Mouse (Mus musculus): Measurements from ENCODE around the gene Kif21a. TPM values are rescaled to one million over a fixed set of nuclear protein-coding genes. Genes with fewer than 3 reads are reported as not detected.

The Kif21a gene
- polyA plus RNA-seq, 1 experiment from 2014 or later: 44.7 TPM

- no peak overlapping the region for H3K4me2 ChIP-seq (ENCODE audit: low read length)
- 12% methylated on average over 4 of the region's 4 CpGs for WGBS
- H3K4me1 ChIP-seq (ENCODE audit: control insufficient read depth, insufficient read depth, low read length): peaks cover 36% of the 10 kb centered on the region
- no peak overlapping the region for H3K9ac ChIP-seq (ENCODE audit: low read depth, low read length)
- no peak for ATAC-seq
- no peaks in the 10 kb centered on the region for H3K9me3 ChIP-seq (replicated peaks; ENCODE audit: control insufficient read depth, low read length, poor library complexity, severe bottlenecking)
- H3K27me3 ChIP-seq (ENCODE audit: control insufficient read depth, insufficient read depth, low read depth, low read length): no peaks in the 10 kb centered on the region
- no peaks in the 10 kb centered on the region for H3K36me3 ChIP-seq (ENCODE audit: control insufficient read depth, insufficient read depth, low read length)
- H3K27ac ChIP-seq (ENCODE audit: low read length): no peak overlapping the region
- no peak overlapping the region for H3K4me3 ChIP-seq (ENCODE audit: low read depth, low read length)
Observed at GRCm38 (mm10) chr15:91010218-91010617, 39.5 kb downstream of the Kif21a start.

DNA sequence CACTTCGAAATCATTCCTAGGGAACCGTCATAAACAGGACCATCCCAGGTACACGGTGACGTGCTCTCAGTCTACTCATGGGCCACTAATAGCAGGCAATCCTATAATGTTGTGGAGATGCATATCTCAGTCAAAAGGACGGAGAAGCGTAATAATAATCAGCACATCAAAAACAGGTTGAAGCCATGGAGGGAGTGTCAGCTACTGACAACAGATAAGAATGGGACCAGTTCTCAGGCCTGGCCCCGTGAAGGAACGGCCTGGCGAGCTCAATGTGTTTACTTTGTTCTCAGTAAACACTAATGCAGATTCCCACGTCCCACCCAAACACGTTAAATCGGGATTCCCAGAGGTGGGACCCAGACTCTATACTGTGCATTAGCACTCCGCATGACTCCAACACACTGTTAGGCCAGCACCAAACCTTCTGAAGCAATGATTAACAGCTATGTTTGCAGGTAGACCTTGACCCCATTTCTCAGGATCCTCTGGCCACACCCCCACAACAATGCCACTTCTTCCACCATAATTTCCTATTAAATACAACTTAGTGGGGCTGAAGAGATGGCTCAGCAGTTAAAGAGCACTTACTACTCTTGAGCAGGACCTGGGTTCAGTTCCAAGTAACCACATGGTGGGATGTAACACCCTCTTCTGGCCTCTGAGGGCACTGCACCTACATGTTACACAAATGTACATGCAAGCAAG, 42.5 kb downstream of the Kif21a start:
- Histone ChIP-seq H3K4me2 (ENCODE audit: low read length) (no peak overlapping the region), H3K4me3 (ENCODE audit: low read depth, low read length) (no peak overlapping the region), H3K9ac (ENCODE audit: low read depth, low read length) (no peak overlapping the region), H3K4me1 (ENCODE audit: control insufficient read depth, insufficient read depth, low read length) (peaks cover 17% of the 10 kb centered on the region), H3K27me3 (ENCODE audit: control insufficient read depth, insufficient read depth, low read depth, low read length) (no peaks in the 10 kb centered on the region), H3K9me3 (replicated peaks; ENCODE audit: control insufficient read depth, low read length, poor library complexity, severe bottlenecking) (no peaks in the 10 kb centered on the region), H3K27ac (ENCODE audit: low read length) (no peak overlapping the region), H3K36me3 (ENCODE audit: control insufficient read depth, insufficient read depth, low read length) (no peaks in the 10 kb centered on the region)
- ATAC-seq: no peak
- 88% methylated on average over 13 of the region's 13 CpGs for WGBS

DNA sequence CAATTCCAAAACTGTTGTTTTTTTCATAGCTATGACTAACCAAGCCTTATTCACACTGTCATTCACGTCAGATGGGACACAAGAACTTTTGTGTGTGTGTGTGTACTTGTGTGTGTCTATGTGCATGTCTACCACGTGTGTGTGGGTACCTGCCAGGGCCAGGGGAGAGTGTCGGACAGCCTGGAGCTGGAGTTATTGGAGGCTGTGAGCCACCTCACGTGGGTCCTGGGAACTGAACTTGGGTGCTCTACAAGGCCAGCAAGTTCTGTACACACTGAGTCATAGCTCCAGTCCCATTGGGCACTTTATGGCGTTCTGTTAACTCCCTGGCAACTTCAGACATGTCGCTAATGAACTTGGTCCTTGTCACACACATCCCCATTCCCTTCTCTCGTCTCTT, 45.0 kb downstream of the Kif21a start:
- no peaks in the 10 kb centered on the region for H3K36me3 ChIP-seq (ENCODE audit: control insufficient read depth, insufficient read depth, low read length)
- no peak overlapping the region for H3K27ac ChIP-seq (ENCODE audit: low read length)
- H3K9me3 ChIP-seq (replicated peaks; ENCODE audit: control insufficient read depth, low read length, poor library complexity, severe bottlenecking): no peaks in the 10 kb centered on the region
- H3K4me3 ChIP-seq (ENCODE audit: low read depth, low read length): no peak overlapping the region
- H3K4me2 ChIP-seq (ENCODE audit: low read length): no peak overlapping the region
- no peak overlapping the region for H3K9ac ChIP-seq (ENCODE audit: low read depth, low read length)
- 85% methylated on average over 7 of the region's 7 CpGs for WGBS
- peaks cover 15% of the 10 kb centered on the region for H3K4me1 ChIP-seq (ENCODE audit: control insufficient read depth, insufficient read depth, low read length)
- ATAC-seq: no peak
- H3K27me3 ChIP-seq (ENCODE audit: control insufficient read depth, insufficient read depth, low read depth, low read length): no peaks in the 10 kb centered on the region

DNA sequence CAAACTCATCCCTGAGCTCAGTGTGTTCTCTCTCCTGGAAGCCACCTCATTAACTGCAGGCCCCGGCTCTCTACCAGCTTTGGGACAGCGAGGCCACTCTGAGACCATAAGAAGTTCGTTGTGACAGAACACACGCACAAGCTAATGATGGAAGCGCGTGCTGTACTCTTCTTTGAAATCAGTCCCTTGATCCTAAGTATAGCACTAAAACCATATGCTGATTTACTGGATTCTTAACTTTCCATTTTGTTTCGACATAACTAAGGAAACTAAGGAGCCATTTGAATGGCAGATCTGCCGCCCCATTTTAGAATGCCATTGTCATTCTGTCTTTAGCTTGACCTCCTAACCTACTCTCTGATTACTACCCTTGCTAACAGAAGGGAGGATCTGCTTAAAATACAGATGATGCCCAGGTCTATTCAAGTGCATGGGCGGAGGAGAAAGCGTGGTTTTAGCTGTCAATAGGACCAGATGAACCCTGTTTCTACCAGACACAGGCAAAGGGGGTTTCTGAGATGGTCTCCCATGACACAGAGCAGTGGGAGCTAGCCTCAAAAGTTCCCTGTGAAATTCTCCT, 48.6 kb downstream of the Kif21a start:
- WGBS: 26% methylated on average over 10 of the region's 10 CpGs
- peaks cover 15% of the 10 kb centered on the region for H3K4me1 ChIP-seq (ENCODE audit: control insufficient read depth, insufficient read depth, low read length)
- no peaks in the 10 kb centered on the region for H3K9me3 ChIP-seq (replicated peaks; ENCODE audit: control insufficient read depth, low read length, poor library complexity, severe bottlenecking)
- no peak overlapping the region for H3K9ac ChIP-seq (ENCODE audit: low read depth, low read length)
- ATAC-seq: no peak
- no peak overlapping the region for H3K27ac ChIP-seq (ENCODE audit: low read length)
- H3K27me3 ChIP-seq (ENCODE audit: control insufficient read depth, insufficient read depth, low read depth, low read length): no peaks in the 10 kb centered on the region
- H3K4me2 ChIP-seq (ENCODE audit: low read length): no peak overlapping the region
- no peak overlapping the region for H3K4me3 ChIP-seq (ENCODE audit: low read depth, low read length)
- H3K36me3 ChIP-seq (ENCODE audit: control insufficient read depth, insufficient read depth, low read length): no peaks in the 10 kb centered on the region

- H3K27me3 ChIP-seq (ENCODE audit: control insufficient read depth, insufficient read depth, low read depth, low read length): no peaks in the 10 kb centered on the region
- no peak overlapping the region for H3K4me3 ChIP-seq (ENCODE audit: low read depth, low read length)
- peak overlapping the region; percentile 36 for H3K4me2 ChIP-seq (ENCODE audit: low read length)
- peaks cover 15% of the 10 kb centered on the region for H3K4me1 ChIP-seq (ENCODE audit: control insufficient read depth, insufficient read depth, low read length)
- no peak for ATAC-seq
- no peak overlapping the region for H3K27ac ChIP-seq (ENCODE audit: low read length)
- no peaks in the 10 kb centered on the region for H3K36me3 ChIP-seq (ENCODE audit: control insufficient read depth, insufficient read depth, low read length)
- WGBS: 22% methylated on average over 21 of the region's 21 CpGs
- no peak overlapping the region for H3K9ac ChIP-seq (ENCODE audit: low read depth, low read length)
- no peaks in the 10 kb centered on the region for H3K9me3 ChIP-seq (replicated peaks; ENCODE audit: control insufficient read depth, low read length, poor library complexity, severe bottlenecking)
Observed at GRCm38 (mm10) chr15:91000280-91001036, 49.3 kb downstream of the Kif21a start.

GRCm38 (mm10) chr15:90992871-90993270, 56.9 kb downstream of the Kif21a start:
- WGBS: 70% methylated on average over 2 of the region's 2 CpGs
- Histone ChIP-seq H3K4me2 (ENCODE audit: low read length) (no peak overlapping the region), H3K4me1 (ENCODE audit: control insufficient read depth, insufficient read depth, low read length) (no peaks in the 10 kb centered on the region; the same call in 1 of the 2 replicates), H3K27ac (ENCODE audit: low read length) (no peak overlapping the region), H3K27me3 (ENCODE audit: control insufficient read depth, insufficient read depth, low read depth, low read length) (no peaks in the 10 kb centered on the region), H3K4me3 (ENCODE audit: low read depth, low read length) (no peak overlapping the region), H3K36me3 (ENCODE audit: control insufficient read depth, insufficient read depth, low read length) (peaks cover 9% of the 10 kb centered on the region; the same call in 1 of the 2 replicates), H3K9ac (ENCODE audit: low read depth, low read length) (no peak overlapping the region), H3K9me3 (replicated peaks; ENCODE audit: control insufficient read depth, low read length, poor library complexity, severe bottlenecking) (no peaks in the 10 kb centered on the region)
- no peak for ATAC-seq

DNA sequence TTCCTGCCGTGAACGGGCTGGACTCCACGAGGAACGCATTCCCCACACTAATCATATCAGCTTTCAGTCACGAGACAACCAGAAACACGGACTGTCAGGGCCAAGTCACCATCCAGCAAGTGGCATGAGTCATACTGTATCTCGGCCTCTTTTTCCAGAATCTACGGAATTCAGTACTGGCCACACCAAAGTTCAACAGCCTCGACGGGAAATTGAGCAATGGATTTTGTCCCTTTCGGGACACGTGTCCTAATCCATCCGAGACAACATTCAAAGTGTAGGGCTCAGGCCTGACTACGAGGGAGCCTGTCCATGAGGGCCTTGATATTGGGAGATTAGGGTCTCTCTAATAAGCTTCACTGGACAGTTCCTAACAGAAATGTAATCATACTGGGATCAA, 57.4 kb downstream of the Kif21a start:
- Histone ChIP-seq H3K9me3 (replicated peaks; ENCODE audit: control insufficient read depth, low read length, poor library complexity, severe bottlenecking) (no peaks in the 10 kb centered on the region), H3K9ac (ENCODE audit: low read depth, low read length) (no peak overlapping the region), H3K4me3 (ENCODE audit: low read depth, low read length) (no peak overlapping the region), H3K27me3 (ENCODE audit: control insufficient read depth, insufficient read depth, low read depth, low read length) (no peaks in the 10 kb centered on the region), H3K4me2 (ENCODE audit: low read length) (no peak overlapping the region), H3K36me3 (ENCODE audit: control insufficient read depth, insufficient read depth, low read length) (peaks cover 12% of the 10 kb centered on the region; the same call in 1 of the 2 replicates), H3K4me1 (ENCODE audit: control insufficient read depth, insufficient read depth, low read length) (no peaks in the 10 kb centered on the region), H3K27ac (ENCODE audit: low read length) (no peak overlapping the region)
- 89% methylated on average over 14 of the region's 14 CpGs for WGBS
- ATAC-seq: no peak

DNA sequence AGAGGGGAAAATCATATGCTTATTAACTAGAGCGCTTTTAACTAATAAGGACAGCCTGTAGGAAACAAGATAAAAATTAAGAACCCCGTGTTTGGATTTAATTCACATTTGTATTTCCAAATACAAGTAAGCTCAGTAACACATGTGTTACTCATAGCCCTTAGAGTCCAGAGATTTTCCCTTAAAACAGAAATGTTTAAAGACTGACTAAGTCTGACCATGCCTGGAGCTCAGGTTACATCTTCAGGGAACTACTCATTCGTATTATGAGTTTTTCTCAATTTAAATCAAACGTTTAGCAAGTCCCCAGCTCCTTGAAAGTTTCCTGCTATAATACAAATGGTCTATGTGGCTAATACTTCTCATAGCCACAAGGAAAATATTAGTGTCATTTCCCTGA, 57.9 kb downstream of the Kif21a start:
- Histone ChIP-seq H3K4me2 (ENCODE audit: low read length) (no peak overlapping the region), H3K9ac (ENCODE audit: low read depth, low read length) (no peak overlapping the region), H3K4me3 (ENCODE audit: low read depth, low read length) (no peak overlapping the region), H3K27me3 (ENCODE audit: control insufficient read depth, insufficient read depth, low read depth, low read length) (no peaks in the 10 kb centered on the region), H3K27ac (ENCODE audit: low read length) (no peak overlapping the region), H3K36me3 (ENCODE audit: control insufficient read depth, insufficient read depth, low read length) (peaks cover 16% of the 10 kb centered on the region; the same call in 1 of the 2 replicates), H3K4me1 (ENCODE audit: control insufficient read depth, insufficient read depth, low read length) (no peaks in the 10 kb centered on the region), H3K9me3 (replicated peaks; ENCODE audit: control insufficient read depth, low read length, poor library complexity, severe bottlenecking) (no peaks in the 10 kb centered on the region)
- ATAC-seq: no peak
- WGBS: 84% methylated on average over 4 of the region's 4 CpGs

DNA sequence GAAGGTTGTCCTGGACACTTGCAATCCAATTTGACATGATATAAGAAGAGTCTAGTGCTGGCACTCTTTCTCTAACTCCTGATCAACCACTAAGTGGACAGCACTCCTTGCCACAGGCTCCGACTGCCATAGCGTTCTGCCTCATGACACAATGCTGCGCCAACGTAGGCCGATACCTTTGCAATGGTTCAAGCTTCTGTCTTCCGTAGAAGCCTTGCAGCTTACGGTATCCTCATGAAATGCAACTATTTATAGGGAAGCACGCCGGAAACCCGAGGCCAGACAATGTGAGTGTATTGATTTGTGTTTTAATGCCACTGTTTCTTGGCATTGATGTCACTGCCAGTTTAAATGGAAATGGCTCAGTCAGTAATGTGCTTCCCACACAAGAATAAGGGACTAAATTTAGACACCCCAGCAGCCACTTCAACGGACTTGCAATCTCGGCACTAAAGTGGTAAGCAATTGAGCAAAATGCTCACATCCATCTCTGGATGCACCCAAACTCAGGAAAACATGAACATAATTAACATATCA, 62.0 kb downstream of the Kif21a start:
- peaks cover 19% of the 10 kb centered on the region for H3K36me3 ChIP-seq (ENCODE audit: control insufficient read depth, insufficient read depth, low read length)

More for the DNA sequence above, 62.0 kb downstream of the Kif21a start:
- WGBS: 93% methylated on average over 12 of the region's 12 CpGs
- no peaks in the 10 kb centered on the region for H3K27me3 ChIP-seq (ENCODE audit: control insufficient read depth, insufficient read depth, low read depth, low read length)
- no peak overlapping the region for H3K4me2 ChIP-seq (ENCODE audit: low read length)
- H3K4me1 ChIP-seq (ENCODE audit: control insufficient read depth, insufficient read depth, low read length): no peaks in the 10 kb centered on the region
- H3K4me3 ChIP-seq (ENCODE audit: low read depth, low read length): no peak overlapping the region
- no peak overlapping the region for H3K9ac ChIP-seq (ENCODE audit: low read depth, low read length)
- H3K27ac ChIP-seq (ENCODE audit: low read length): no peak overlapping the region
- ATAC-seq: no peak
- no peaks in the 10 kb centered on the region for H3K9me3 ChIP-seq (replicated peaks; ENCODE audit: control insufficient read depth, low read length, poor library complexity, severe bottlenecking)

Data from midbrain, embryonic 16.5 days (tissue).